Mouse (Mus musculus): ENCODE data around the gene Arid1b.

The Arid1b gene

DNA sequence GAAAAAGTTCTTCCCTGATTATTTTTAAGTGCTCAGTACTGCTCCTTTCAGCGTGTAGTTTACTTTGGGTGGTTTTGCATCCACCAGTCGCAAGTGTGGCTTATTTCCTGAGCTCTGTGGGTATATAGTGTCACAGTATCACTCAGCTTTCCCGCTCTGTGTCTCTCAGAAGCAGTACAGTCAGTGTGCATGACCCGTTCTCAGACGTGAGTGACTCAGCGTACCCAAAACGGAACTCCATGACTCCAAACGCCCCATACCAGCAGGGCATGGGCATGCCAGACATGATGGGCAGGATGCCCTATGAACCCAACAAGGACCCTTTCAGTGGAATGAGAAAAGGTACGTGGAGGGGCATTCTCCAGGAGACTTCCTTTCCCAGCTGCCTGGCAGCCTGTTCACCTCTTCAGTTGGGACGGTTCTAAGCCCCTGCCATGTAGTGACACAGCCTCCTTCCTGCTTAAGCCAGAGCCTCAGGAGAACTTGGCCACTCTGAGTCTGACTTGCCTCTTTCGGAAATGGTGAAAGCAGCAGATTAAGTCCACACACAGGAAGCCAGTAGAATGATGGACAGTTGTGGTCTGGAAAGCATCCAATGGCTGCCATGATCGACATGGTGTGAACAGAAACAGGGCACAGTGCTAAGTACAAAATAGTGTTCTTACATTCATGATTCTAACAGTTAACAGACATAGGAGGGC, 333.5 kb downstream of the Arid1b start:
- no peak for DNase-seq

DNA sequence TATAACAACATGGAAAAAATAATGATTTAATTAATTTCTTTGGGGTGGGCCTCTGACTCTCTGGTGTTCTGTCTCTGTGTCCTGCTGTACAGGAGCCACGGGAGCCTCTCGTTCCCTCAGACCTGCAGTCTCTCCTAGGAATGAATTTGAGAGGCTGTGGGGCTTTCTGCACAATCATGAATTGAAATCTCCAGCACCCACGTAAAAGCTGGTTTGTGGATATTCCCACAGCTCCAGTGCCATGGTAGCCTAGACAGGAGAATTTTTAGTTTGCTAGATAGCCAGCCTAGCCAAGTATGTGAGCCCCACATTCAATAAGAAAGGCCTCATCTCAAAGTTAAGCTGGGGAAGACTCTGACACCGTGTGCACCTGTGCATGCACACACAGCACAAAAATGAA, 335.3 kb downstream of the Arid1b start:
- DNase-seq, result no peak

DNA sequence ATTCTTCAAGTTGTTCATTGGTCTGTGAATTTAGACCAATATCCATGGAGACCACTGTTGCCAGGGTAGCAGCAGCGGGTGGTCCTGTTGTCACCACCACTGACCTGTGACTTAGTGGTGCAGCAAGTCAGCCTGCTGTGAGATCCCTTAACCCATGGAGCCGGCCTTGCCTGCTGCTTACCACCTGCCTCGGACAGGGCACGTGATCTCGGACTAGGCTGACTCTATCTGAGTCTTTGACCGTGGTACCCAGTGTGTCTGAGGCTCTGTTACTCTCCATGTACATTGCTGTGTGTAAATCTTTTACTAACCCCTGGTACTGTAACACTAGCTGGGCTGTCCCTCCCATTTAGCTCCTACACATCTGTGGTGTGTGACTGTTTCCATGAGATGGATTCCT, 335.9 kb downstream of the Arid1b start:
- no peak for DNase-seq

DNA sequence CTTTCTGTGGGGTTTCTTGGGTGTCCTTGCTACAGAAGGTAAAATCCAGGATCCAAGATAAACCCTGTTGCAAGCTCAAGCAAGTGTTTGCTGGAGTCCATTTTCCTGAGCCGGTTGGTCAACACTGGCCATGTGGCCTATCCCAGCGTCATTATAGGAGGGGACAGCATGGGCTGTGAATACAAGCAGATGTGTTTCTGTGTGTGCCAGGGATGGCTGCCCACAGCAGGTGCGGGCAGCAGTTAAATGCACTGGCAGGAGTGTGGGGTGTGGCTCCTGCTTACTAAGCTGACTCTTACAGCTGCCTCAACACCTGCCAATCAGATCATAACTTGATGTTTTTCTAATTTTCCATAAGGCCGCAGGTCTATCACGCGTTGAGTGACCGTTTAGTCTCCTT, 336.5 kb downstream of the Arid1b start:
- no peak for DNase-seq

DNA sequence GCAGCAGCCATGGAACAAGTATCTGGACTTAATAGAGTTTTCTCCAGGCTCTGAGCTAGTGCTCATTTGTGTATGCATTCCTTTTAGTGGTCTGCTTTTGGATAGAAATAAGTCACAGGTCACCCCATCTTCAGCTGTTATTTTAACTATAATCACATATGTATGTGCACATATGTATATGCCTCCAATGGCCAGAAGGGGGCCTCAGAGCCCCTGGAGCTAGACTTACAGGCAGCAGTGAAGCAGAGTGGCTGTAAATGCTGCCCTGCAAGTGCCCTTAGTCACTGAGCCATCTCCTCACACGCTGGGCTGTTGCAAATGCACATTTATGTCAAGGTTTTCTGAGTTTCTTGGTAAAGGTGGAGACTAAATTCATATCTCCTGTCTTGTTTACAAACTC, 337.3 kb downstream of the Arid1b start:
- DNase-seq, result no peak

DNA sequence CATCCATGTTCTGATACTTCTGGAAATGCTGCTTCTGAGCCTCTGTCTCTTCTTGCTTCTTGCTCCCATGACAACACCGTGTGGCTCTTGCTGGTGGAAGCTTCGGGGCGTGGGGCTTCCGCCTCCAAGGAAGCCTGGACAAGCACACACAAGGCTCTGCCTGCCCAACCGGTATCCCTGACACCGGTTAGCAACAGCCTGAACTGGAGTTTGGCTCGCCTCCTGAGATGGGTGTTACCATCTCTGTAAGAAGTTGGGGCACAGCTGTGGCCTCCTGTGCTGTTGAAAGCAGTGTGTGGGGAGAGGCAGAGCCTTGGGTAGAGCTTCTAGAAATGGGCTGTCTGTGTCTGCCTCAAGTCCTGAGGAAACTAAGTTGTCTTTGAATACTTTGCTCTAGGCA, 340.4 kb downstream of the Arid1b start:
- no peak for DNase-seq

DNA sequence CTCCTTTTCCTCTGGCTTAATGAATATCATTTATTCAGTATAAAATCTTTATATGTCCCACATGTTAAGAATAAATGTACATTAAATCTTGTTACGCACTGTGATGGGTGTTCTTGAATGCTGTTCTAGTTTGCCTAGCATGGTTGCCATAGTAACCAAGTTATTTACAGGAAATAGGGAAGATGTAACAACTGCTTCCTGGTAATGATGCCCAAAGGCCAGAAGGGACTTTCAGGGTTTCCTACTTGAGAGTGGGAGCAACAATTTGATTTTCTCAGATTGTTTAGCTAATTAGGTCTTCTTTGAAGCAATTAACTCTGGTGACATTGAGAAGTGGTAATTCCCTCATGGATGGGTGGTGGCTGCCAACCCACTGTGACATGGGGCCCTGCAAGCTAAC, 350.3 kb downstream of the Arid1b start:
- DNase-seq, result no peak

DNA sequence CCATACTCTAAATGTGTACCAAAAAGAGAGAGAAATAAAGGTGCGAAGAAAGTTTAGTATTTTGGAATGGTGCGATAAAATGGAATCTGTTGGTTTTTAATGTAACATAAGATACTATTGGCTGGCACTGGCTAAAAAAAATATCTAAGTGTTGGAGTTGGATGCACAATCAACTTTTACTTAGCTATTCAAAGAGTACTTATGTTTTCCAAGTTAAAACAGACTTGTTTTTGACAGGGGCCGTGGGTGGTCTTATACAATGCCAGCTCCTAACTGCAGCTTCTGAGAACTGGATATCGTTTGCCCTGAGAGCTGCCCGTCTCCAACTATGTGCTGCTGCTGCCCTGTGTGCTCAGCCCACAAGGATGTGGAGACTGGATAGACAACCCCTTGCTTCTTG, 351.7 kb downstream of the Arid1b start:
- DNase-seq, result no peak

DNA sequence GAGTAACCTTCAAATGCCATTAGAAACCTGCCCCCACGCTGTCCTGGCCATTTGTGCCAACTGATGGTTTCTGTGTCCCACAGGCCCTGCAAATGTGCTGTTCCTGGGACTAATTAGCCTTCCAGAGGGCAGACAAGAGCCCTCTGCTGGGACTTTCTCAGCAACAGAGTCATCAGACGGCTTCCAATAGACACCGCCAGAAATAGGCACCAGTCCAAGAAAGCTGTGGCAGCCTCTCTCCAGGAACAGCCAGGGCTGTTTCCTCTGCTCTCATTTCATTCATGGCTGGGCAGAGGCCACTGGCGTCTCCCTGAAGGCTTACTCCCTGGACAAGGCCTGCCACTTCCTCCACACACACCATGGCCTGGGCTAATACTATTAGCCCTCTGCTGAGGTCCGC, 358.8 kb downstream of the Arid1b start:
- DNase-seq, result peak; percentile 25

DNA sequence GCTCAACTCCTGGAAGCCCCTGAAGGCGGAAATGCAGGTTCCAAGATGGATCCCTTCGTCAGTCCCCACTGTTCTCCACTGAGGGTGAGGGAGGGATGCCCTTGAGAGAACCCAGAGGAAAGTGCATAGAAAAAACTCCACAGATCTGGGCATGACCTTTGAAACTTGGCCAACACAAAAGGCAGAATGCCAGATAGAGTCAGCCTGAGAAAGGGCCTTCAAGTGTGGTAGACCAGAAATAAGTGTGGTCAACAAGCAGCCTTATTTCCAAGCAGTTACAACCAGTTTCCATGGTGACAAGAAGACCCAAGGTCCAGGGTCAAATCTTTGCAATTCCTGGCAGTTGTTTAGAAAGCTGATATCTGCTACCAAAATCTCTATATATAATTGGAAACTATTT, 366.6 kb downstream of the Arid1b start:
- peak; percentile 85 for DNase-seq

DNA sequence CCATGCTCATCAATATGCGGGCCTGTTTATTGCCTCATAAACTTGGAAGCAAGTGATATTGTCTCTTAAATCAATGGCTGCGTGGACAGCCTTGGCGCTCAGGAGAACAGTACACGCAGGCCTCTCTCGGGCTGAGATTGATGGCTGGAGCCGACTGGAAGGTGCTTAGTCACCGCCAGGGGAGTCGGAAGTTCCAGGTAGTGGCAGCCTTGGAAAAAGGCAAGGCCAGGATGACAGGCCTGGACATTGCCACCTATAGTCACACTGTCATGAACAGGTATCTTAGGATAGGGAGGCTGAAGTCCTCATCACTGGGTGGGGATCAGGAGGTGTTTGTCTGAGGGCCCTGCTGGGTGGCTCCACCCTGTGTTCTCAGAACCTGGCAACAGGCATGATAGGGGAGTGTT, 371.9 kb downstream of the Arid1b start:
- no peak for DNase-seq

DNA sequence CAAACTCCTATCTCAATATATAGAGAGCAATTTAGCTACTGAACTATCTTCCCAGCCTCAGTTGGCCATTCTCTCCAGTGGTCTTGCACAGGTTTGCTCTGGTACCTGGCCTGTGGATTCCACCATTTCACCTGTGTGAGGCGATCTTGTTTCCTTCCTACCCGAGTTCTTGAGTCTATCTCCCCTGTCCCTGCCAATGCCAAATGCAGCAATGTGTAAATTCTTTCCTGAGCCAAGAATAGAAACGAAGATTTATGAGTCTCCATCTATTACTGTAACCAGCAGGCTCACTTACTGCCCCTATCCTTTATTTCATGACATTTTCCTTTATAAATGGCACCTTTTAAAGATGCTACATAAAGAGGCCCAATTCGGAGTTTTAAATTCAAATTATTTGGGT, 376.9 kb downstream of the Arid1b start:
- DNase-seq, result no peak

DNA sequence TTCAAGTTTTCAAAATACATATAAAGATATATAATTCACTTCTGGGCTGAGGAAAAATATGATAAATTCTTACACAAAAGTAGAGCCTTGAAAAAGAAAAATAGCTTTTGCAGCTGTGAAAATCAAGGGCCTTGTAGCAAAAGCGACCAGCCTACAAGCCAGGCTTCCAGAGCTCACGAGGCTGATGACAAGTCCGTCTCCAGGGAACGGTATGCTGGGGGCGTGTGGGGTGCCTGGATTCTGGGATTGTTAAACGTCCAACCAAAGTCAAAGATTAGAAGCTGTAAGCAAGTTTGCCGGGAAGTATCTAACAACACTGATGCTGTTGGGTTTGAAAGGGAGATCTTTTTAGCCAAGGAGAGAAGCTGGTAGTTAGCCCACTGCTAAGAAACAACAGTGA, 377.4 kb downstream of the Arid1b start:
- no peak for DNase-seq

DNA sequence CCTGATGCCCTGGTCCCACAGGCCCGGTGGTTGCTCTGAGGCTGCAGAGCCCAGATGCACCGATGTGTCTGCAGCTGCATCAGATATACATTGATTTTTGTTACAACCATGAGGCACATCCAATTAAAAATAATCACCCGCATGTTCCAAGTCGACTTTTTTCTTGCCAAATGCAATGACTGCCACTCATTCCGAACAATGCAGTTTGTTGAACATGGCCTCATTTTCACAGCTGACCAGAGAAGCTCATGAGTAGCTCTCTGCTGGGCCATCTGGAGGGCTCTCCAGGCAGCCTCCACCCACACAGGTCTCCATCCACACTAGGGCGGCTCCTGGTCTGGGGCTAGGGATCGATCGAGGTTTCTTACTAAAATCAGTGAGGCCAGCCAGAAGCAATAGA, 378.8 kb downstream of the Arid1b start:
- no peak for DNase-seq

DNA sequence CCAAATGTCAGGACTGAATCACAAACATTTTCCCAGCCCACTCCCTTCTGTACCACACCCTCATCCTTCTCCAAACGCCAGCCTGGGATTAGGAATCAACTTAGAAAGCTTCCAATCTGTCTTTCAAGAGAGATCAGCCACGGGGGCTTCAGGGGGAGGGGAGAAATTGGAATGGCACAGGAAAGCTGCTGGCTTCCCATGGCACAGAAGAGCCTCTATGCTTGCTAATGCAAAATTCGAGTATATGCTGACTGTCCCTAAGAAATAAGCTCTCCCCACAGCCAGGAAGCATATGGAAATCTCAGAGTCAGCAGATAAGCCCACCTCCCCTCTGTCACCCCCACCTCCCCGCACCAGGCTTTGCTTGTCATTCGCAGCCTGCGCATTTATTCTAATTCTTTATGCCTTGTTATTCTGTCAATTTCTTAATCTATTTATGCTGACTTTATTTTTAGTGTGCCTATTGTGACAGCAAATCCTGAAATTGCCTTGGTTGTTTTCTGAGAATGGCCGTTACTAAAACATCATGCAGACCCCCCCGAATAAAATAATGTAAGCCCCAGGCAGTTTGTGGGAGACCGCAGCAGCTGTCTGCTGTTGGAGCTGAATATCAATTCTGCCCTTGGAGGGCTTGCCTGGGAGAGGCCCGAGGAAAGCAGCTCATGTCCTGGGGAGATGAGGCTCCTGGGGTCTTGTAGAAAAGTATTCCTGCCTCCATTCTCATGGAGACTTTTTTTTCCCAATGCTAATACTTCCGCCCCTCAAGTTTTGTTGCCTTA, 383.2 kb downstream of the Arid1b start:
- no peak for DNase-seq

DNA sequence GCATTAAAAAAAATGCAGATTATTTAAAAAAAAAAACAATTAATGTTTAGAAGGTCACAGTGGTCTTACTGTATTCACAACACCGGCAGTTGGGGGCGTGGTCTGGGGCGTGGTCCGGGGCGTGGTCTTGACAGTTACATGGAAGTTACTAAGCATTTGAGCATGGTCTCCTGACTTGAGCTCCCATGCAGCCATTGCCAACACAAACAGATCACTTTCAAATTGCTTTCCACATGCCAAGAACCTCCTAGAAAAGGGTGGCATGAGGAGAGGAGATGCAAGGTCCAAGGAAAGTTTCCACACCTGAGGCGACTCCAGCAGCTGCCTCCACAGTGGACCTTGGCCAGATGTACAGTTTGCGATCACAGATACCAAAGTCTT, 383.8 kb downstream of the Arid1b start:
- peak; percentile 54 for DNase-seq

DNA sequence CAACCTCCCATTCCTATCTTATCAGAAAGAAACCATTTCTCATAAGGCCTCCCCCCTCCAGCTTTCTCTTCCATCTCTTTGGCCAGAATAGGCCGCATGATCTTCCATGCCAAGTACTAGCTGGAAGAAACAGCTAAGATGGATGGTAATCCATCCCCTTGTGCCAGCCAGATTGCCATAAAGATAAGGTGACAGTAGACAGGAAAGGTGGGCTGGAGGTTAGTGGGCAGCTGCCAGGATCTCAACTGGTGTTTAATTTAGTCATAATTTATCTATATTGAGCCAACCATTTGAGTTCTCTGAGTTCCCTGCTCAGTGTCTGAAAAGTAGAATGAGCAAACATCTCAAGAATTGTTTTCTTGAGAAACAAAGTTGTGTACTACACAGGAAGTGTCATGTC, 391.6 kb downstream of the Arid1b start:
- no peak for DNase-seq

DNA sequence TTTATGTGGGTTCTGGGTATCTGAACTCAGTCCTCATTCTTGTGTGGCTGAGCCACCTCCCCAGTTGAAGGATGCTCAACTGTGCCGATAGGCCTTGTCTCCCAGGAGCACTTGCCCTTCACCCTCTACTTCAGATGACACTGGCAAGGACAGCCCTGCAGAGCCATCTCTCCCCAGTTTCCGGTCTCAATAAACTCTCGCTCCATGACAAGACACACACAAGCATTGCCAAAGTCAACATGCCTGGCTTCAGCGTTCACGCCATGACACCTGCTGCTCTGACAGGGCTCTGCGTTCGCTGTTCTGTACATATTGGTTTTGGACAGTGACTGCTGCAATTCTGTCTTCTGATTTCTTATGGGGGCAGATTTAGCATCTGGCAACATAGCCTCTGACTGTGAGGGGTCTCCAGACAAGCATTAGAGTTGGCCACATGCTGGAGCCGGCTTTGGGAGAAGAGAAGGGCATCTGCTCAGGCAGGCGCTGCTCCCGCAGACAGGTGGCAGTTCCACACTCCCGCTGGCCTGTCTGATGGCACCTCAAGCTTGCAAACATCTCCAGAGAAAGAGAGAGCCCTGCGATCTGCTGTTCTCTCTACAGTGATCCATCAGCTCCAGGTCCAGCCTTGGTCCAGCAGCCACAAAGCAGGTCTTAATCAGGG, 392.9 kb downstream of the Arid1b start:
- no peak for DNase-seq

DNA sequence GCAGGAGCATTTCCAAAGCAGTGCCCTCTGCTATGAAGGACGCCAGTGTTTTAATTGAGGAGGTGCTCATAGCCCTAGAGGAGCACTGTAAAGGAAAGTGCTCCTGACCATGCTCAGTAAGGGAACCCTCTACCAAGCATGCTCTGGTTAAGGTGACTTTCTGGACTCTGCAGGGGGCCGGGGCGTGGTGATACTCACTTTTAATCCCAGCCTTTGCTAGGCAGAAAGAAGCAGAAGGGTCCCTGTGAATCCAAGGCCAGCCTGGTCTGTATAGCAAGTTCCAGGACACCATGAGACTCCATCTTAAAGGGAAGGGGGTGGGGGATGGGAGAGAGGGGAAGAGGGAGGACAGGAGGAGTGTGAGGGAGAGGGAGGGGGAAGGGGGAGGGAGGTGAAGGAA, 394.2 kb downstream of the Arid1b start:
- DNase-seq, result no peak

DNA sequence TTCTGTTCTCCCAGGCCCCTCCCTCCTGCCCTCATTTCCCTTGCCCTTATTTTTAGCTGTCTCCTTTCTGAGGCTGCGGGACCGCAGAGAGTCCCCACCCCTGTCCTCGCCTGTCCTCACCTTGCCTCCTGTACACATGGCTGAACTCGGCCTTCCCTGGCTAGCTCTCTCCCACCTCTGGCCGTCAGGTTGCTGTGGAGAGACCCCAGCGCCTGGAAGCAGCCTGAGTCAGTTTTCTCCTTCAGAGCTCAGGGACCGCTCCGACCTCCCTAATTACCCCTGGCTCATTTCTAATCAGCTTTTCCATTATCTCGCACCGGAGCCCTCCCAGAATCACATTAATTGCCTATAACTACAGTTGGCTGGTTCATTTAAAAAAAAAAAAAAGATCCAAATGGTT, 396.6 kb downstream of the Arid1b start:
- no peak for DNase-seq

DNA sequence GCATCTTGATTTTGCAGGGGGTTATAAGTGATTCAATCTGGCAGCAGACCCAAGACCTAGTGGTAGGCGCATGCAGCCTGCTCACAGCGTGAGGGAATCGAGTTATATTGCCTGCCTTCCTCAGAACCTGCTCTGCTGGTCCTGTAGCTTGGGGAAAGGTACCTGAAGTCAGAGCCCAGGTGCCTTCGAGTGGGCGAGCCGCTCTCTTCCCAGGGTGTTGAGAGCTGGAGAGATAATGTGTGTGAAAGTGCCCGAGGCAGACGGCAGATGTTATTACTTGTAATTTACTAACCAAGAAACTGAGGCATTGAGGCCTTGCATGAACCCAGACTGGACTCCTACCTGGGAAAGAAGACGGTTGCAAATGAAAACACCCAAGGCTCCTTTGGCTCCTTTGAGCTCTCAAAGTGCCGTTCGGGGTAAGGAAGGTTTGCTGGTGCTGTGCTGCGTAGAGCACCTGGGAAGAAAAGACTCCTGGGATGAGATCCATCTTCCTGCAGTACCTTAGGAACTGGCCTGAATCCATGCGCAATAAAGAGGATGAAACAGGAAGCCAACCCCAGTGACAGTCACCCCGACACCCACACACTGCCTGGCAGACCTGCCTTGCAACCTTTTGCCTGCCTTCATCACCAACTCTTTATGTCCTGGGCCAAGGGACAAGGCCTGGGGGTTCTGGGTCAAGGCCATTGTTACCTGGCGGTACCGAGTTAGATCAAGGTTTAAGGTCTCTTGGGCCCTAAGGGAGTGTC, 401.5 kb downstream of the Arid1b start:
- DNase-seq, result no peak

DNA sequence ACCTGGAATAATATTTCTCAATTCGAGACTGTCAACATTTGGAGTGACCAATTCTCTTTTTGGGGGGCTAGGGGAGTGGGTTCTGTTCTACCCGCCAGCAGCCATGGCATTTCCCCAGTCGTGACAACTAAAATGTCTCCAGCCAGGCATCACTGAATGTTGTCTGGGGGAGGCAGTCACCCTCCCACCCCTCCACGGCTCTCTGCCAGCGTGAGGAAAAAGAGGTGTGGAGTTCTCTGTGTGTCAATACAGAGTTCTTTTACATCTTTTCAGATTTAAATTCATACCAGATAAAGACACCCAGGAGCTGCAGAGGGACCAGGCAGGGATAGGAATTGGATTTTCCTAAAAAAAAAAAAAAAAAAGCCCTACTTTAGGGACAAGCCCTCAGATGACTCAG, 402.1 kb downstream of the Arid1b start:
- no peak for DNase-seq

Measured in kidney, adult 18-20 months (tissue).